Mouse (Mus musculus): ENCODE results near the gene Rhox10.
"Not testable (repeated sequence)": the region's sequence is repeated elsewhere in the genome, so short reads cannot be mapped to it uniquely, and the experiment has no call there.

The Rhox10 gene

GRCm38 (mm10) chrX:38066175-38066574 is at the start of gene Rhox10:
Gene Rhox10 (plus strand): TSS chrX:38066475.
- no peak for DNase-seq (ENCODE audit: low spot score)

- not testable (repeated sequence) for DNase-seq (ENCODE audit: low spot score)
These were observed 47.7 kb upstream of the Rhox10 start, which contains the start of gene Btg1-ps1 for GRCm38 (mm10) chrX:38018597-38018996. Gene Btg1-ps1 (minus strand): TSS chrX:38018815.

GRCm38 (mm10) chrX:38033841-38034240 is 32.4 kb upstream of the Rhox10 start:
- no peak for DNase-seq (ENCODE audit: low spot score)

GRCm38 (mm10) chrX:38039666-38040065 is 26.6 kb upstream of the Rhox10 start:
- DNase-seq (ENCODE audit: low spot score) = no peak

- DNase-seq (ENCODE audit: low spot score) = not testable (repeated sequence)
These were observed 23.3 kb upstream of the Rhox10 start, which contains the start of gene Btg1-ps2 for GRCm38 (mm10) chrX:38043014-38043413. Gene Btg1-ps2 (minus strand): TSS chrX:38043114.

- no peak for DNase-seq (ENCODE audit: low spot score)
These were observed 4.7 kb upstream of the Rhox10 start for GRCm38 (mm10) chrX:38061544-38061943.

- no peak for DNase-seq (ENCODE audit: low spot score)
These were observed 18.0 kb downstream of the Rhox10 start for GRCm38 (mm10) chrX:38084226-38084625.

- no peak for DNase-seq (ENCODE audit: low spot score)
These were observed 18.8 kb downstream of the Rhox10 start, which contains the start of gene Rhox11 for GRCm38 (mm10) chrX:38085041-38085440. Gene Rhox11 (minus strand): TSS chrX:38085141.

- DNase-seq (ENCODE audit: low spot score) = no peak
These were observed 44.5 kb downstream of the Rhox10 start, which contains the start of gene Rhox12 for GRCm38 (mm10) chrX:38110807-38111206. Gene Rhox12 (minus strand): TSS chrX:38110907.

- no peak for DNase-seq (ENCODE audit: low spot score)
These were observed 54.7 kb downstream of the Rhox10 start, which contains the start of gene Rhox13 for GRCm38 (mm10) chrX:38120982-38121381. Gene Rhox13 (plus strand): TSS chrX:38121219.
